Mouse (Mus musculus): Measurements from ENCODE around the gene 1810010D01Rik. TPM values are rescaled to one million over a fixed set of nuclear protein-coding genes. Genes with fewer than 3 reads are reported as not detected.

1810010D01Rik gene
- polyA plus RNA-seq, 1 experiment from 2014 or later, result not detected

DNA sequence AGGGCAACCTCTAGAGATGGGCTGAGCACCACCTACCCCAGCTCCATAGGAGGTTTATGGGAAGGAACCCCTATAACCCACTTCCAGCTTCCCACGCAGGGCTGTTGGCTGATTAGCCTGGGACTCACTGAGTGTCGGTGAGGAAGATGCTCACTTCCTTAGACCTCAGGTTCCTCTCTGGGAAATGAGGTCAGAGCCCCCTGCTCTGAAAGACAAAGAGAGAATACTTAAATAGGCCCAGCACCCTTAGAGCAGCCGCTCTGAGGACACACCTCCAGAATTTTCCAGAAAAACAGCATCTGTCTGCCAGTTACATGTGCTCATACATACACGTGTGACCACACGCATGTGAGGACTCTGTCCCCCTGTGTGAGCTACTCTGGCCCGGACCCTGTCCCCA is 1.1 kb downstream of the 1810010D01Rik start:
- H3K9ac ChIP-seq, result no peak overlapping the region
- 48% methylated on average over 6 of the region's 6 CpGs for WGBS

DNA sequence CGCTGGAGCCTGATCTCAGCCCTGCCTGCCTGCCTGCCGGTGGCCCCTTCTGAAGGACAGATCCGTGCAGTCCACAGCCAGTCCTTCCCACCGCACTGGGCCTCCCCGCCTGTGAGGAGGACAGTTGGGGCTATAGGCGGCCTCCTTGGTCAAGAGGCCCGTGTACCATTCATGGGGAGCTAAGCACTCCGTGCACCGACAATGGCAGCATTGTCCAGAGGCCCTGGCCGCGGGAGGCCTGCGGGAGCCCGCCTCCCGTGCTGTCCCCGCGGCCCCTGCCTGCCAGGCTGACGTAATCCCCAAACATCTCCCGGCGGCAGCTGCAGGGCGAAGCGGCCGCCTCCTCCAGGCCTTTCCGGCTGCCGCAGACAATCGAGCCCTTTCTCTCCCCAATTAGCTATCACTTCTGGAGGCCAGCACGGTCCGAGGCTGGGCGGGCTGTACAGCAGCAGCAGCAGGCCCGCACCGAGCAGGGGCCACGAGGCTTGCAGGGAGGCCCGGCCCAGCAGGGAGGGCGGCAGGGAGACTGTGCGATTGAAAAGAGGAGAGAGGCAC is 1.8 kb downstream of the 1810010D01Rik start:
- peak; percentile 94 for ATAC-seq (replicated peaks)
- WGBS, result 2% methylated on average over 34 of the region's 34 CpGs
- H3K4me1 ChIP-seq, result peaks cover 18% of the 10 kb centered on the region
- peak overlapping the region; percentile 3; the same call in 1 of the 2 replicates for H3K4me3 ChIP-seq
- H3K4me2 ChIP-seq, result peak overlapping the region; percentile 36
- H3K9me3 ChIP-seq, result no peaks in the 10 kb centered on the region
- H3K36me3 ChIP-seq (replicated peaks), result no peaks in the 10 kb centered on the region
- peak overlapping the region; percentile 42 for H3K9ac ChIP-seq
- peak overlapping the region; percentile 84 for H3K27ac ChIP-seq
- no peaks in the 10 kb centered on the region for H3K27me3 ChIP-seq (replicated peaks)

More for the DNA sequence above, 1.1 kb downstream of the 1810010D01Rik start:
- Histone ChIP-seq H3K4me2 (no peak overlapping the region), H3K27me3 (replicated peaks) (no peaks in the 10 kb centered on the region), H3K27ac (peak overlapping the region; percentile 84), H3K4me3 (no peak overlapping the region), H3K9me3 (no peaks in the 10 kb centered on the region), H3K4me1 (peaks cover 22% of the 10 kb centered on the region), H3K36me3 (replicated peaks) (no peaks in the 10 kb centered on the region)
- ATAC-seq (replicated peaks), result no peak

- Histone ChIP-seq H3K27me3 (replicated peaks) (no peaks in the 10 kb centered on the region), H3K36me3 (replicated peaks) (no peaks in the 10 kb centered on the region), H3K4me1 (peaks cover 13% of the 10 kb centered on the region), H3K9ac (peak overlapping the region; percentile 42; the same call in 1 of the 2 replicates), H3K4me2 (no peak overlapping the region), H3K4me3 (no peak overlapping the region), H3K27ac (peak overlapping the region; percentile 84), H3K9me3 (no peaks in the 10 kb centered on the region)
- ATAC-seq (replicated peaks), result peak; percentile 14; the same call in 1 of the 2 replicates
- 81% methylated on average over 4 of the region's 4 CpGs for WGBS
These were observed 2.5 kb downstream of the 1810010D01Rik start for GRCm38 (mm10) chr7:145205363-145205902.

DNA sequence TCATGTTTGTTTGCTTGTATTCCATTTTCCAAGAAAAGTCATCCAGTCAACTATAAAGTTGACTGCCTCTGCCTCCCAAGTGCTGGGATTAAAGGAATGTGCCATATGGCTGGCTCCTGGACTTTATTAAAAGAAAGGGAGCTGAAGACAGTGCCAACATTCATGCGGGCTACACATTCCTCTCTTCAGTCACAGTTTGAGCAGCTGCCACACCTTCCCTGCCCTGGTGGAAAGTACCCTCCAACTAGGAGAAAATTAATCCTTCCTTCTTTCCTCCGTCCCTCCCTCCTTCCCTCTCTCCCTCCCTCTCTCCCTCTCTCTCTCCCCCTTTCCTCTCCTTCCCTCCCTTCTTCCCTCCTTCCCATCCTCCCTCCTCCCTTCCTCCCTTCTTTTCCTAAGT is 8.2 kb downstream of the 1810010D01Rik start:
- Histone ChIP-seq H3K27ac (no peak overlapping the region), H3K9ac (no peak overlapping the region), H3K4me1 (peaks cover 6% of the 10 kb centered on the region), H3K36me3 (replicated peaks) (no peaks in the 10 kb centered on the region), H3K9me3 (no peaks in the 10 kb centered on the region), H3K4me3 (no peak overlapping the region), H3K4me2 (no peak overlapping the region), H3K27me3 (replicated peaks) (no peaks in the 10 kb centered on the region)
- ATAC-seq (replicated peaks), result no peak
- WGBS, result 62% methylated on average over 2 of the region's 2 CpGs

DNA sequence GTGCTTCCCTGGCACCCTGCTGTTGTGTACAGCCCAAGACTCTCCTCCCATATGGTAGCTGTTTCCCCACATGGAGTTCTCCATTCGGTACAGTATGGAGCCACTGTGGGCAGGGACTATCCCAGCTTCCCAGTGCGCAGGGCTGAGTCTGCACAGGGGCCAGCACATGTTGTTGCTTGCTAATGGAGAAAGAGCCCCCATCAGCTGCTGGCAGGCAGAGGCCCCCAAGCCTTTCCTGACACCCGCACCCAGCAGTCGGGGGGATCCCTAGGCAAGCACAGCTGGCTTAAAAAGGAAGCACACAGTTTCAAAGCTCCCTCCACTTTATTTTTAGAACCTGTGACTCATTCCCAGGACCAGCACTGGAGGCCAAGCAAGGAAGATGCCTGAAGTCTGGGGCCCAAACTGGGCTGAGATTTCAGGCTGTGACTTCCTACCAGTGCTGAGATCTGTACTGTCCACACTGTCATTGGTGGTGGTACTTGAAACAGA is 9.7 kb downstream of the 1810010D01Rik start:
- WGBS, result 73% methylated on average over 4 of the region's 4 CpGs
- H3K9ac ChIP-seq, result no peak overlapping the region
- no peak overlapping the region for H3K27ac ChIP-seq
- no peak overlapping the region for H3K4me3 ChIP-seq
- peaks cover 10% of the 10 kb centered on the region for H3K4me1 ChIP-seq
- no peak for ATAC-seq (replicated peaks)
- H3K9me3 ChIP-seq, result no peaks in the 10 kb centered on the region
- no peaks in the 10 kb centered on the region for H3K27me3 ChIP-seq (replicated peaks)
- H3K36me3 ChIP-seq (replicated peaks), result no peaks in the 10 kb centered on the region
- no peak overlapping the region for H3K4me2 ChIP-seq

DNA sequence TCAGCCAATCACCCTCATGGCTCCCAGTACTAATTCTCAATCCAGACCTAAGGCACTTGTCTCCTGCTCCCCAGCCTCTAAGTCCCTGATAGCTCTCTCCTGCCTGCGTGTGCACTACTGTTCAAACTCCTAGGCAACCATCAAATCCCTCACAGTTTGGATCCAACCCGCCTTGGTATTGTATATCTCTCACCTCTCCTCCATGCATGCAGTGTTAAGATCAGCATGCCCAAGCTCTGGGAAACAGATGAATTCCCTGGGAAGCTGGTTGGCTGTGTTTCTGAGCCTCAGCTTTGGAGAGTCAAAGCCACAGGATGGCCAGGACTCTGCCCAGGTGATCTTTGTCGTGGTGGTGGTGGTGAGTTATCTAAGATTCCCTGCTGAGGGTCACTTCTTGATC is 10.2 kb downstream of the 1810010D01Rik start:
- no peak for ATAC-seq (replicated peaks)
- no peak overlapping the region for H3K4me3 ChIP-seq
- H3K27me3 ChIP-seq (replicated peaks), result no peaks in the 10 kb centered on the region
- no peak overlapping the region for H3K4me2 ChIP-seq
- peaks cover 10% of the 10 kb centered on the region for H3K4me1 ChIP-seq
- H3K9me3 ChIP-seq, result no peaks in the 10 kb centered on the region
- no peak overlapping the region for H3K9ac ChIP-seq
- H3K27ac ChIP-seq, result no peak overlapping the region
- H3K36me3 ChIP-seq (replicated peaks), result no peaks in the 10 kb centered on the region
- 35% methylated on average over 3 of the region's 3 CpGs for WGBS

- H3K4me3 ChIP-seq, result no peak overlapping the region
- no peaks in the 10 kb centered on the region for H3K27me3 ChIP-seq (replicated peaks)
- H3K4me2 ChIP-seq, result no peak overlapping the region
- H3K27ac ChIP-seq, result no peak overlapping the region
- WGBS, result 91% methylated on average over 3 of the region's 3 CpGs
- H3K9ac ChIP-seq, result no peak overlapping the region
- peaks cover 10% of the 10 kb centered on the region for H3K4me1 ChIP-seq
- H3K36me3 ChIP-seq (replicated peaks), result no peaks in the 10 kb centered on the region
- ATAC-seq (replicated peaks), result no peak
- H3K9me3 ChIP-seq, result no peaks in the 10 kb centered on the region
These were observed 10.9 kb downstream of the 1810010D01Rik start for GRCm38 (mm10) chr7:145197042-145197441.

DNA sequence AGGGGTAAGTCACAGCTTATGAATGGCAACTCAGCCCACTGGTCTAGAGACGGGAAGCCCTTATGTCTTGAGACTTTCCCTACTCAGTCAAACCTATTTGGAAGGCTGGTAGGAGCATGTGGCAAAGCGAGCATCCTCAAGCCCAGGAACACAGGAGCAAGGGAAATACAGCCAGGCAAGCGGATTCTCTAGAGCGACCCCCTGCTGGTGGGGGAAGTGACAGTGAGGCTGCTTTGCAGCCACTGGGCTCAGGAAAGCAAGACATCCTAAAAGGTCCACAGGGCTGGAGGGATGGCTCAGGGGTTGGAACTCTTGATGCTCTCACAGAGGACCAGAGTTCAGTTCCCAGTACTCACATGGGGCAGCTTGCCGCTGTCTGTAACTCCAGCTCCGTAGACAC is 11.6 kb downstream of the 1810010D01Rik start:
- no peak for ATAC-seq (replicated peaks)
- WGBS, result 79% methylated on average over 6 of the region's 6 CpGs

GRCm38 (mm10) chr7:145195186-145195927 is 12.6 kb downstream of the 1810010D01Rik start:
- Histone ChIP-seq H3K27me3 (replicated peaks) (no peaks in the 10 kb centered on the region), H3K27ac (no peak overlapping the region), H3K36me3 (replicated peaks) (no peaks in the 10 kb centered on the region), H3K4me2 (no peak overlapping the region), H3K9me3 (no peaks in the 10 kb centered on the region), H3K4me3 (no peak overlapping the region), H3K4me1 (peaks cover 10% of the 10 kb centered on the region), H3K9ac (no peak overlapping the region)
- WGBS, result 64% methylated on average over 5 of the region's 5 CpGs
- ATAC-seq (replicated peaks), result no peak

More for the DNA sequence above, 11.6 kb downstream of the 1810010D01Rik start:
- Histone ChIP-seq H3K4me1 (peaks cover 10% of the 10 kb centered on the region), H3K4me2 (no peak overlapping the region), H3K27me3 (replicated peaks) (no peaks in the 10 kb centered on the region), H3K27ac (no peak overlapping the region), H3K4me3 (no peak overlapping the region), H3K36me3 (replicated peaks) (no peaks in the 10 kb centered on the region), H3K9me3 (no peaks in the 10 kb centered on the region), H3K9ac (no peak overlapping the region)

- H3K9me3 ChIP-seq, result no peaks in the 10 kb centered on the region
- H3K27ac ChIP-seq, result no peak overlapping the region
These were observed 13.3 kb downstream of the 1810010D01Rik start for GRCm38 (mm10) chr7:145194455-145195161.

GRCm38 (mm10) chr7:145192836-145193235 is 15.1 kb downstream of the 1810010D01Rik start:
- Histone ChIP-seq H3K27ac (no peak overlapping the region), H3K4me3 (no peak overlapping the region), H3K9ac (no peak overlapping the region), H3K9me3 (no peaks in the 10 kb centered on the region), H3K4me2 (no peak overlapping the region), H3K4me1 (peaks cover 10% of the 10 kb centered on the region), H3K36me3 (replicated peaks) (no peaks in the 10 kb centered on the region), H3K27me3 (replicated peaks) (no peaks in the 10 kb centered on the region)
- WGBS, result 84% methylated on average over 6 of the region's 6 CpGs
- ATAC-seq (replicated peaks), result no peak

More at GRCm38 (mm10) chr7:145194455-145195161, 13.3 kb downstream of the 1810010D01Rik start:
- H3K36me3 ChIP-seq (replicated peaks), result no peaks in the 10 kb centered on the region
- 0 out of 2 replicates have a peak, but pooled peaks have one; percentile 30 for ATAC-seq (replicated peaks)
- H3K4me1 ChIP-seq, result peaks cover 10% of the 10 kb centered on the region
- no peaks in the 10 kb centered on the region for H3K27me3 ChIP-seq (replicated peaks)
- no peak overlapping the region for H3K9ac ChIP-seq
- H3K4me3 ChIP-seq, result no peak overlapping the region
- no peak overlapping the region for H3K4me2 ChIP-seq
- WGBS, result 77% methylated on average over 3 of the region's 3 CpGs

GRCm38 (mm10) chr7:145190520-145190919 is 17.4 kb downstream of the 1810010D01Rik start:
- no peaks in the 10 kb centered on the region for H3K36me3 ChIP-seq (replicated peaks)
- ATAC-seq (replicated peaks), result no peak
- no peak overlapping the region for H3K4me3 ChIP-seq
- no peaks in the 10 kb centered on the region for H3K9me3 ChIP-seq
- H3K27me3 ChIP-seq (replicated peaks), result no peaks in the 10 kb centered on the region
- no peak overlapping the region for H3K9ac ChIP-seq
- H3K27ac ChIP-seq, result no peak overlapping the region
- peaks cover 10% of the 10 kb centered on the region for H3K4me1 ChIP-seq
- no peak overlapping the region for H3K4me2 ChIP-seq

Data from midbrain, embryonic 15.5 days (tissue).